Mouse (Mus musculus) intestine, postnatal 0 days (tissue): Measurements from ENCODE around the gene Bcr. TPM values are rescaled to one million over a fixed set of nuclear protein-coding genes. Genes with fewer than 3 reads are reported as not detected.

Experiments
- ATAC-seq: fragments of 200-750 bp; cut with Nextera tagmentation; 2 replicates; pipeline ENCODE4 v1.8.0; 2017; ENCODE audit warnings: mild to moderate bottlenecking, moderate TSS enrichment, moderate library complexity
- H3K27ac ChIP-seq: fragments of 300-500 bp; sonication (generic); 2 replicates; pipeline ENCODE4 v1.5.1; 2014; ENCODE audit warnings: mild to moderate bottlenecking, low read depth, low read length, moderate library complexity
- H3K27me3 ChIP-seq: fragments of 300-500 bp; sonication (generic); replicated peaks from 2 replicates; pipeline ENCODE4 v1.6.1; 2014; ENCODE audit warnings: low read length, mixed read lengths; ENCODE audit not compliant: control insufficient read depth, insufficient read depth
- H3K36me3 ChIP-seq: fragments of 300-500 bp; sonication (generic); 2 replicates; pipeline ENCODE4 v1.6.1; 2014; ENCODE audit warnings: mild to moderate bottlenecking, moderate library complexity; ENCODE audit not compliant: control insufficient read depth, insufficient read depth
- H3K4me1 ChIP-seq: fragments of 300-500 bp; sonication (generic); replicated peaks from 2 replicates; pipeline ENCODE4 v1.6.1; 2014; ENCODE audit warnings: antibody characterized with exemption, low read length, mixed read lengths; ENCODE audit not compliant: control insufficient read depth, insufficient read depth
- H3K4me2 ChIP-seq: fragments of 300-500 bp; sonication (generic); replicated peaks from 2 replicates; pipeline ENCODE4 v1.6.1; 2014; ENCODE audit warnings: low read depth, mild to moderate bottlenecking, moderate library complexity
- H3K4me3 ChIP-seq: fragments of 300-500 bp; sonication (generic); 2 replicates; pipeline ENCODE4 v1.5.1; 2014; ENCODE audit warnings: low read depth, low read length
- H3K9ac ChIP-seq: fragments of 300-500 bp; sonication (generic); 2 replicates; pipeline ENCODE4 v1.6.1; 2014; ENCODE audit warnings: mild to moderate bottlenecking, low read depth, low read length
- H3K9me3 ChIP-seq: fragments of 300-500 bp; sonication (generic); 2 replicates; pipeline ENCODE4 v1.6.1; 2016; ENCODE audit warnings: mixed run types; ENCODE audit not compliant: control insufficient read depth
- CTCF ChIP-seq: sonication (generic); IDR thresholded peaks from 2 replicates; pipeline ENCODE4 v1.5.1; 2016; ENCODE audit warnings: low read depth, mild to moderate bottlenecking, control low read depth, antibody characterized with exemption, moderate library complexity
- WGBS: fragments of 180-500 bp; shearing (Covaris S2); extraction: QIAGEN DNeasy Blood & Tissue Kit; methylation state at CpG from one replicate; pipeline ENCODE4 v1.1.7; 2014; 5-methylcytosine and 5-hydroxymethylcytosine counted together
- polyA plus RNA-seq: library from polyadenylated mRNA; unstranded; fragments of >200 nt; fragmentation: Nextera tagmentation; extraction: Ambion mirVana; gene quantifications from 2 replicates; pipeline ENCODE4 v1.2.1, GENCODE M21; 2015

Gene Bcr
- polyA plus RNA-seq: 26.7 and 36.2 TPM in 2 replicates

DNA sequence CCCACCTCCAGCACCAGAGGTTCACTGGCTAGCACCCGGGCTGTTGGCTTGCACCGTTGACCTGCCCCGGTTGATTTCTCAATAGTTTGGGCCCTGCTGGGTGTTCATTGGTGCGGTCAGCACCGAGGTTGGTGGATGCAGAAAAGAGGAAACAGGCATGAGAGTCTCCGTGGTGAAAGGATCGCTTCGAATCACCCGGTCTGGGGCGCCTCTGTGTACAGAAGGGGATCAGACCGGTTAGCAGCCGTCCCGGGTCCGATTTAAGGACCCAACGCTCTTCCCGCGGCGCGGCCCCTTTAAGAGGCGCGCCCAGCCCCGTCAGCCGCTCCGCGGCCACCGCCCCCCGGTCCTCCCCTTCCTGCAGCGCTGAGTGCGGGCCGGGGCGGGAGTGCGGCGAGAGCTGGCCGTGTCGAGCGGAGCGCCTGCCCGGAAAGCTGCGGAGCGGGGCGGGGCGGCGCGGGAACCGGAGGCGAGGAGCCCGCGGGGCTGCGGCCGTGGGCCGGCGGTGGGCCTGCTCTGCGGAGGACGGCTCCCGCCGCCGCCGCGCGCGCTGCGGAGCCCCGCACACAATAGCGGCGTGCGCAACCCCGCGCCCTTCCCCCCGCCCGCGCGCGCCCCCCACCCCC, at the start of gene Bcr:
Gene Bcr, plus strand, starts transcription at position 376 of the 626 bp plus-strand sequence.
- 1% methylated on average over 38 of the region's 73 CpGs for WGBS
- peak; percentile 78 for ATAC-seq
- peak within 1 kb of the TSS; percentile 81 for H3K4me3 ChIP-seq
- H3K9me3 ChIP-seq: no peaks in the 10 kb centered on the region
- H3K4me2 ChIP-seq: peak within 1 kb of the TSS; percentile 81
- no peaks in the 10 kb centered on the region for H3K36me3 ChIP-seq
- peaks cover 14% of the 10 kb centered on the region for H3K4me1 ChIP-seq
- H3K9ac ChIP-seq: peak within 1 kb of the TSS; percentile 78
- H3K27me3 ChIP-seq: no peaks in the 10 kb centered on the region
- TF ChIP-seq CTCF: no peak
- H3K27ac ChIP-seq: peak within 1 kb of the TSS; percentile 21; the same call in 1 of the 2 replicates

DNA sequence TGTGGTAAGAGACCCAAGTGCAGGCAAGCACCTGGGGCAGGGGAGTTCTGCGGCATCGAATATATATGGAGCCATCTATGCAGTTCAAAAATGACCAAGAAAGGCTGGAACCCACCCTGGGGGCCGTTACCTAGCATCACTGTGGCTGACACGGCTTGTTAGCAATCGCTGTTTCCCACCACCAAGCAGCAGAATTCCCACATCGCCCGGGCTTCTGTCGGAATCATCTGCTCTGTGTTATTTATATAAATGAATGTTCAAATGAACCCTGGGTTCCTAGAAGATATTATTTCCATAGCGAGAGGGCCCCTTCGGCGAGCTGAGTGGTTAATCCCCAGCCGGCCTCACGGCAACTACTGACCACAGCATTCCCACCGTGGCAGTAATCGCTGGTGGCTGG, 49.7 kb upstream of the Bcr start:
- 86% methylated on average over 15 of the region's 15 CpGs for WGBS
- no peak overlapping the region for H3K27ac ChIP-seq
- no peak for TF ChIP-seq CTCF
- no peaks in the 10 kb centered on the region for H3K27me3 ChIP-seq
- H3K9me3 ChIP-seq: no peaks in the 10 kb centered on the region
- no peak overlapping the region for H3K4me2 ChIP-seq
- H3K36me3 ChIP-seq: no peaks in the 10 kb centered on the region
- no peak overlapping the region for H3K9ac ChIP-seq
- H3K4me1 ChIP-seq: no peaks in the 10 kb centered on the region
- no peak overlapping the region for H3K4me3 ChIP-seq
- ATAC-seq: no peak

- H3K27ac ChIP-seq: no peak overlapping the region
- no peak overlapping the region for H3K4me2 ChIP-seq
- H3K9ac ChIP-seq: no peak overlapping the region
- no peaks in the 10 kb centered on the region for H3K36me3 ChIP-seq
- no peaks in the 10 kb centered on the region for H3K4me1 ChIP-seq
- ATAC-seq: no peak
- no peak for TF ChIP-seq CTCF
- 65% methylated on average over 14 of the region's 14 CpGs for WGBS
- H3K27me3 ChIP-seq: no peaks in the 10 kb centered on the region
- no peak overlapping the region for H3K4me3 ChIP-seq
- no peaks in the 10 kb centered on the region for H3K9me3 ChIP-seq
Observed at GRCm38 (mm10) chr10:75015465-75015864, 44.9 kb upstream of the Bcr start.

DNA sequence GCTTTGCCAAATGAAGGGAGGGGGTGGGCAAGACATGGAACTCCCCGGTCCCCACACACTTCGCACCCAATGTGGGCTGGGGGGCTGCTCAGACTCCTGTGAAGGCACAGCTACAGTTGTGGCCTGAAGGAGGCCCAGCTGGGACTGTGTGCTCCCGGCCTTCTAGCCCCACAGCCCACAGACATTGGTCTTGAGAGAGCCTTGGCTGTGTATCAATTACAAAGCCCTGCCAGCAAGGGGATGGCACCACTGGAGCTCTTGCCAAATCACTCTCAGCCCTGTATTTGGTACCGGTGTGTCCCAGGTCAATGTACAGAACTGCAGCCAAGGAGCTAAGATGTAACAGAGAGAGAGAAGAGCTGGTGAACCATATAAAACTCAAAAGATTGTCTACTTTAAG, 43.9 kb upstream of the Bcr start:
- 83% methylated on average over 4 of the region's 4 CpGs for WGBS
- H3K27me3 ChIP-seq: no peaks in the 10 kb centered on the region
- TF ChIP-seq CTCF: no peak
- no peak overlapping the region for H3K9ac ChIP-seq
- H3K27ac ChIP-seq: no peak overlapping the region
- ATAC-seq: no peak
- H3K9me3 ChIP-seq: no peaks in the 10 kb centered on the region
- H3K4me2 ChIP-seq: no peak overlapping the region
- H3K4me1 ChIP-seq: no peaks in the 10 kb centered on the region
- H3K4me3 ChIP-seq: no peak overlapping the region
- no peaks in the 10 kb centered on the region for H3K36me3 ChIP-seq

GRCm38 (mm10) chr10:75020271-75020670, 40.1 kb upstream of the Bcr start:
- Histone ChIP-seq H3K36me3 (no peaks in the 10 kb centered on the region), H3K9ac (no peak overlapping the region), H3K4me2 (no peak overlapping the region), H3K27me3 (no peaks in the 10 kb centered on the region), H3K4me3 (no peak overlapping the region), H3K27ac (no peak overlapping the region), H3K9me3 (no peaks in the 10 kb centered on the region), H3K4me1 (no peaks in the 10 kb centered on the region)
- WGBS: 29% methylated on average over 2 of the region's 2 CpGs
- ATAC-seq: no peak
- no peak for TF ChIP-seq CTCF

GRCm38 (mm10) chr10:75021138-75021537, 39.3 kb upstream of the Bcr start:
- no peak for ATAC-seq
- Histone ChIP-seq H3K27me3 (no peaks in the 10 kb centered on the region), H3K9me3 (no peaks in the 10 kb centered on the region), H3K4me1 (no peaks in the 10 kb centered on the region), H3K27ac (no peak overlapping the region), H3K4me3 (no peak overlapping the region), H3K4me2 (no peak overlapping the region), H3K9ac (no peak overlapping the region), H3K36me3 (no peaks in the 10 kb centered on the region)
- TF ChIP-seq CTCF: peak; percentile 96
- 8% methylated on average over 6 of the region's 6 CpGs for WGBS
